Comparison of ENCODE assay signal across 9 mouse cellular contexts in the genomic region with DNA sequence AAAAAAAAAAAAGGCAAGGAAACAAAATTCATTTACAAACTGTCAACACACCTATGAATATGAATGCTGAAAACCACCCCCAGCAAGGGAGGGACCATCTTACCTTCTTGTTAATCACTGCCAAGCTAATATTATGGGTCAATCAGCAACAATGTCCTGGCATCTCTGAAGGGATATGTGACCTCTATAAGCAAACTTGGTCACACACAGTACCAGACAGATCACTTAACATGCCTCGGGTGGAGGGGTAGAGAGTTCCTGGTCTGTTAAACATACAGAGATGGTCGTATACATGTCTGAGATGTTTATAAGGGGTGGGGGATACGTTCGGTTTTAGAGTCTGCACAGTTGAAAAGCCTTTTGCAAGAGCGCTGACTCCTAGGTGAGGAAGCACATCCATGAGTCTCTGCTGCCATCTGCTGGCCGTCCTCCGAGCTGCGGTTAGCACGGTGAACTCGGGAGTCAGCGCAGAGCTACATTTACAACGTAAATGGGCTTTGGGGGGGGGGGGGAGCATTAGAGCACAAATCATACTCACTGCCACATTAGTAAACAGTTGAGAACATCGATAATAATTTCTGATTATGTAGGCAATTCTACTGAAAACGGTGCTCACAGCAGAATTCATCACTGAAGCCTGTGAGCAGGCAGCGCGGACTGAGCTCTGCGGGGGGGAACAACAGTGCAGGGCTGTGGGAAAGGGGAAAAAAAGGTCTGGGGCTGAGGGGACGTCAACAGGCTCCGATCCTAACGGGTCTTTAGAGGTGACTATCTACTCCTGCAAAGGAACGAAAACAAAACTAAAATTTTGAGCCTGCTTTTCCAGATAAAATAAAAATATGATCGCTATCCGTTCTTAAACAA.
DNase-seq lines count a peak whose midpoint lies in the region; ATAC-seq and TF ChIP-seq lines count a peak whose summit lies in the region.
"Had no signal": no experiment of that assay in that cellular context is flagged by ENCODE, and none has a peak within 500 bp of the region (broad histone marks: within the 10 kb centered on the region; RNA-seq: fewer than 3 reads in every experiment).

No protein-coding gene starts in this region.

- H3K27me3 ChIP-seq in E14TG2a.4 (ENCODE audit: insufficient read depth, low read length) = no peaks in the 10 kb centered on the region
- H3K27me3 ChIP-seq in forebrain, embryonic 14.5 days (replicated peaks; ENCODE audit: control insufficient read depth, insufficient read depth, low read length) = no peaks in the 10 kb centered on the region
- no peaks in the 10 kb centered on the region for H3K27me3 ChIP-seq in lung, embryonic 14.5 days (ENCODE audit: insufficient read depth, low read length)

- H3K27ac ChIP-seq in forebrain, embryonic 14.5 days (ENCODE audit: low read depth, low read length) = no peak overlapping the region
- H3K27ac ChIP-seq in lung, embryonic 14.5 days (ENCODE audit: low read depth) = no peak overlapping the region
- no peak overlapping the region for H3K27ac ChIP-seq in olfactory bulb, adult 2 months (ENCODE audit: insufficient read depth, low read depth, low read length)
- H3K27ac ChIP-seq: macrophage had no signal

- intact Hi-C loops in heart, postnatal 14 days (cut with DNase I) = loop anchor here (2.0 to 10.0 kb wide), 4 partner anchors 106 to 835 kb away; no protein-coding TSS in a partner anchor

- no peak for TF ChIP-seq POLR2A in olfactory bulb, adult 2 months (IDR thresholded peaks at IDR 0.05; ENCODE audit: insufficient read depth, low read depth, low read length)

- no peaks in the 10 kb centered on the region for H3K36me3 ChIP-seq in E14TG2a.4 (ENCODE audit: insufficient read depth, low read length)
- H3K36me3 ChIP-seq in forebrain, embryonic 14.5 days (ENCODE audit: control insufficient read depth, insufficient read depth, low read length) = no peaks in the 10 kb centered on the region
- H3K36me3 ChIP-seq in lung, embryonic 14.5 days (ENCODE audit: insufficient read depth) = no peaks in the 10 kb centered on the region

- no peak overlapping the region for H3K9ac ChIP-seq in forebrain, embryonic 14.5 days (ENCODE audit: low read length)
- no peak overlapping the region for H3K9ac ChIP-seq in lung, embryonic 14.5 days

- peak; percentile 44 for DNase-seq in c-Kit-positive CD71-positive TER-119-negative erythroid progenitor cells, embryonic 14.5 days (ENCODE audit: low read depth)
- peak; percentile 92 for DNase-seq in forebrain, embryonic 14.5 days (ENCODE audit: low spot score)
- DNase-seq in heart, postnatal 14 days = peak; percentile 88 to 94
- DNase-seq in layer of hippocampus, adult 11-12 months (ENCODE audit: low spot score) = peak; percentile 88
- DNase-seq in lung, embryonic 14.5 days = peak; percentile 97
- peak; percentile 68 for DNase-seq in thymus, postnatal 0 days (ENCODE audit: low spot score)

- H3K4me2 ChIP-seq in forebrain, embryonic 14.5 days (ENCODE audit: low read length) = peak overlapping the region; percentile 18
- 0 out of 2 replicates have a peak overlapping the region, but pooled peaks have one; percentile 21 for H3K4me2 ChIP-seq in lung, embryonic 14.5 days

- WGBS in forebrain, embryonic 14.5 days = 22% methylated on average over 23 of the region's 23 CpGs
- WGBS in lung, embryonic 14.5 days = 25% methylated on average over 23 of the region's 23 CpGs
- 18% methylated on average over 23 of the region's 23 CpGs for WGBS in olfactory bulb, adult 2 months

- no peak overlapping the region for H3K4me3 ChIP-seq in E14TG2a.4 (replicated peaks; ENCODE audit: low read length)
- no peak overlapping the region for H3K4me3 ChIP-seq in forebrain, embryonic 14.5 days (ENCODE audit: low read depth, low read length)
- no peak overlapping the region for H3K4me3 ChIP-seq in lung, embryonic 14.5 days (ENCODE audit: low read depth, low read length)
- peak overlapping the region; percentile 21; the same call in 1 of the 2 replicates for H3K4me3 ChIP-seq in olfactory bulb, adult 2 months (ENCODE audit: insufficient read depth, low read depth, low read length)

- 0 out of 2 replicates have a peak, but pooled peaks cover 3% of the 10 kb centered on the region for H3K4me1 ChIP-seq in E14TG2a.4 (replicated peaks; ENCODE audit: low read depth, low read length)
- no peaks in the 10 kb centered on the region for H3K4me1 ChIP-seq in forebrain, embryonic 14.5 days (ENCODE audit: control insufficient read depth, insufficient read depth, low read length)
- no peaks in the 10 kb centered on the region for H3K4me1 ChIP-seq in lung, embryonic 14.5 days (ENCODE audit: insufficient read depth)
- no peaks in the 10 kb centered on the region for H3K4me1 ChIP-seq in olfactory bulb, adult 2 months (ENCODE audit: control insufficient read depth, insufficient read depth, low read length)

- TF ChIP-seq CTCF in E14TG2a.4 (conservative IDR thresholded peaks at IDR 0.05; ENCODE audit: low read length) = peak; percentile 47
- TF ChIP-seq CTCF in lung, embryonic 14.5 days (IDR thresholded peaks at IDR 0.05; ENCODE audit: low read depth) = peak; percentile 94
- TF ChIP-seq CTCF in olfactory bulb, adult 2 months (IDR thresholded peaks at IDR 0.05; ENCODE audit: insufficient read depth, low read depth, low read length) = peak; percentile 93

- peaks cover 40% of the 10 kb centered on the region for H3K9me3 ChIP-seq in E14TG2a.4 (ENCODE audit: low read length)
- H3K9me3 ChIP-seq in forebrain, embryonic 14.5 days (replicated peaks; ENCODE audit: control insufficient read depth, low read length) = no peaks in the 10 kb centered on the region
- H3K9me3 ChIP-seq in lung, embryonic 14.5 days (ENCODE audit: low read depth, low read length) = no peaks in the 10 kb centered on the region

- peak; percentile 98 for ATAC-seq in forebrain, embryonic 14.5 days
- ATAC-seq in lung, embryonic 14.5 days (ENCODE audit: insufficient read depth) = peak; percentile 82; the same call in 1 of the 2 replicates

Comparison
In these comparisons a context has a peak if more than half of its experiments do, and no peak if none do; other contexts are left out.
1. DNase-seq: peak in every context shown above with its lines; median percentile 97 in lung, embryonic 14.5 days; 92 in forebrain, embryonic 14.5 days; 91 in heart, postnatal 14 days; 88 in layer of hippocampus, adult 11-12 months; 68 in thymus, postnatal 0 days; 44 in c-Kit-positive CD71-positive TER-119-negative erythroid progenitor cells, embryonic 14.5 days.